Mouse (Mus musculus) bone marrow macrophage, adult 2 months (primary cell): Measurements from ENCODE around the gene Saa1. TPM values are rescaled to one million over a fixed set of nuclear protein-coding genes. Genes with fewer than 3 reads are reported as not detected.
"Not testable (repeated sequence)": the region's sequence is repeated elsewhere in the genome, so short reads cannot be mapped to it uniquely, and the experiment has no call there.

Experiments
- H3K27ac ChIP-seq: 2 replicates; pipeline ENCODE4 v1.5.1; 2012; ENCODE audit warnings: low read depth, low read length; ENCODE audit not compliant: insufficient read depth
- H3K4me1 ChIP-seq: 2 replicates; pipeline ENCODE4 v1.6.1; 2012; ENCODE audit warnings: low read length; ENCODE audit not compliant: control insufficient read depth, insufficient read depth
- H3K4me3 ChIP-seq: 2 replicates; pipeline ENCODE4 v1.5.1; 2012; ENCODE audit warnings: mild to moderate bottlenecking, low read length, moderate library complexity; ENCODE audit not compliant: insufficient read depth
- CTCF ChIP-seq: IDR thresholded peaks from 2 replicates; pipeline ENCODE4 v1.5.1; 2012; ENCODE audit warnings: low read depth, mild to moderate bottlenecking, low read length, moderate library complexity
- POLR2A ChIP-seq: IDR thresholded peaks from 2 replicates; pipeline ENCODE4 v1.6.1; 2012; ENCODE audit warnings: mild to moderate bottlenecking, low read depth, low read length, borderline replicate concordance
- polyA plus RNA-seq: library from polyadenylated mRNA; stranded (reverse); fragments of >200 nt; gene quantifications from 2 replicates; pipeline ENCODE4 v1.2.4, GENCODE M21; 2012; ENCODE audit not compliant: missing spikeins, insufficient read depth, insufficient read length

The Saa1 gene
- polyA plus RNA-seq, result not detected in 2 replicates

- H3K4me3 ChIP-seq, H3K27ac ChIP-seq: not testable (repeated sequence)
- peaks cover 20% of the 10 kb centered on the region for H3K4me1 ChIP-seq
These were observed at the start of gene Saa1 for GRCm38 (mm10) chr7:46742880-46743279. Gene Saa1 (minus strand): TSS chr7:46742980.

- TF ChIP-seq POLR2A, result no peak
- no peak for TF ChIP-seq CTCF
- Histone ChIP-seq H3K4me3 (no peak overlapping the region), H3K4me1 (peaks cover 34% of the 10 kb centered on the region), H3K27ac (no peak overlapping the region)
These were observed 46.5 kb upstream of the Saa1 start for GRCm38 (mm10) chr7:46789177-46789849.

- no peak overlapping the region for H3K27ac ChIP-seq
- no peak overlapping the region for H3K4me3 ChIP-seq
- no peak for TF ChIP-seq POLR2A
- peak; percentile 85 for TF ChIP-seq CTCF
These were observed 27.9 kb upstream of the Saa1 start for GRCm38 (mm10) chr7:46770706-46771105.

GRCm38 (mm10) chr7:46768451-46768850 lies 25.7 kb upstream of the Saa1 start:
- Histone ChIP-seq H3K4me1 (0 out of 2 replicates have a peak, but pooled peaks cover 3% of the 10 kb centered on the region), H3K4me3 (no peak overlapping the region), H3K27ac (no peak overlapping the region)
- TF ChIP-seq CTCF (no peak), POLR2A (no peak)

More at GRCm38 (mm10) chr7:46770706-46771105, 27.9 kb upstream of the Saa1 start:
- 0 out of 2 replicates have a peak, but pooled peaks cover 3% of the 10 kb centered on the region for H3K4me1 ChIP-seq

GRCm38 (mm10) chr7:46767371-46767770 lies 24.6 kb upstream of the Saa1 start:
- Histone ChIP-seq H3K4me3 (no peak overlapping the region), H3K4me1 (no peaks in the 10 kb centered on the region), H3K27ac (no peak overlapping the region)
- TF ChIP-seq CTCF, result no peak
- TF ChIP-seq POLR2A, result no peak

- no peak overlapping the region for H3K27ac ChIP-seq
These were observed 21.9 kb upstream of the Saa1 start for GRCm38 (mm10) chr7:46764672-46765071.

GRCm38 (mm10) chr7:46762601-46763000 lies 19.8 kb upstream of the Saa1 start:
- TF ChIP-seq POLR2A, result no peak
- no peak for TF ChIP-seq CTCF
- Histone ChIP-seq H3K27ac (no peak overlapping the region), H3K4me3 (no peak overlapping the region), H3K4me1 (0 out of 2 replicates have a peak, but pooled peaks cover 2% of the 10 kb centered on the region)

More at GRCm38 (mm10) chr7:46764672-46765071, 21.9 kb upstream of the Saa1 start:
- Histone ChIP-seq H3K4me3 (no peak overlapping the region), H3K4me1 (0 out of 2 replicates have a peak, but pooled peaks cover 2% of the 10 kb centered on the region)
- TF ChIP-seq POLR2A, result no peak

GRCm38 (mm10) chr7:46761049-46761795 lies 18.4 kb upstream of the Saa1 start:
- Histone ChIP-seq H3K27ac (no peak overlapping the region), H3K4me1 (0 out of 2 replicates have a peak, but pooled peaks cover 2% of the 10 kb centered on the region), H3K4me3 (no peak overlapping the region)
- TF ChIP-seq POLR2A (no peak), CTCF (no peak)

GRCm38 (mm10) chr7:46751490-46751889 lies 8.7 kb upstream of the Saa1 start, which contains the start of gene Saa2:
Gene Saa2 (plus strand): TSS chr7:46751790.
- TF ChIP-seq CTCF (no peak), POLR2A (no peak)
- Histone ChIP-seq H3K4me1 (peaks cover 19% of the 10 kb centered on the region), H3K4me3 (no peak within 1 kb of the TSS), H3K27ac (no peak within 1 kb of the TSS)

- no peak for TF ChIP-seq CTCF
- no peak for TF ChIP-seq POLR2A
- no peak overlapping the region for H3K27ac ChIP-seq
These were observed 5.7 kb upstream of the Saa1 start for GRCm38 (mm10) chr7:46748459-46748858.

More at GRCm38 (mm10) chr7:46748459-46748858, 5.7 kb upstream of the Saa1 start:
- H3K4me3 ChIP-seq, result no peak overlapping the region
- H3K4me1 ChIP-seq, result peaks cover 21% of the 10 kb centered on the region
